Mouse (Mus musculus) erythroblast, adult 5-6 weeks (primary cell): ENCODE data around the gene Tsen2. TPM values are rescaled to one million over a fixed set of nuclear protein-coding genes. Genes with fewer than 3 reads are reported as not detected.

Experiments used
- ATAC-seq: replicated peaks from 2 replicates; pipeline ENCODE4 v1.8.0; 2016; ENCODE audit warnings: moderate number of reproducible peaks, mild to moderate bottlenecking, moderate TSS enrichment, inconsistent platforms; ENCODE audit not compliant: poor library complexity, low FRiP score, severe bottlenecking
- total RNA-seq, 2 experiments: library from RNA; stranded (forward) in 1 of 2; stranded (reverse) in 1 of 2; fragments of 150-400 nt in 1 of 2; fragments of 200-764, 138-1000 nt in 1 of 2; gene quantifications; 2 replicates each; pipeline versions ENCODE4 v1.2.3 to v1.2.4; 2015 to 2017; ENCODE audit warnings: low replicate concordance in 2 of 2

Tsen2 gene
- total RNA-seq (2015; ENCODE audit: low replicate concordance) = 1.0 and 2.9 TPM in 2 replicates
- total RNA-seq (2017; ENCODE audit: low replicate concordance) = 1.3 and 4.0 TPM in 2 replicates

GRCm38 (mm10) chr6:115544442-115544970 is at the start of gene Tsen2:
TSS of gene Tsen2 (plus strand) at chr6:115544664.
- peak; percentile 85 for ATAC-seq

GRCm38 (mm10) chr6:115499540-115499939 is 44.9 kb upstream of the Tsen2 start:
- ATAC-seq = no peak

GRCm38 (mm10) chr6:115500234-115500633 is 44.2 kb upstream of the Tsen2 start:
- ATAC-seq = no peak

GRCm38 (mm10) chr6:115501131-115501530 is 43.3 kb upstream of the Tsen2 start:
- no peak; the same call in 1 of the 2 replicates for ATAC-seq

- no peak for ATAC-seq
These were observed 41.4 kb upstream of the Tsen2 start for GRCm38 (mm10) chr6:115503038-115503437.

GRCm38 (mm10) chr6:115503549-115504159 is 40.8 kb upstream of the Tsen2 start:
- no peak for ATAC-seq

GRCm38 (mm10) chr6:115504160-115504558 is 40.3 kb upstream of the Tsen2 start:
- no peak for ATAC-seq

GRCm38 (mm10) chr6:115504915-115505314 is 39.5 kb upstream of the Tsen2 start:
- no peak for ATAC-seq

- ATAC-seq = no peak
These were observed 38.0 kb upstream of the Tsen2 start for GRCm38 (mm10) chr6:115506425-115506824.

GRCm38 (mm10) chr6:115511447-115511846 is 33.0 kb upstream of the Tsen2 start:
- no peak for ATAC-seq

GRCm38 (mm10) chr6:115513207-115513606 is 31.3 kb upstream of the Tsen2 start:
- ATAC-seq = no peak

- ATAC-seq = no peak
These were observed 26.6 kb upstream of the Tsen2 start for GRCm38 (mm10) chr6:115517904-115518303.

GRCm38 (mm10) chr6:115518352-115518751 is 26.1 kb upstream of the Tsen2 start:
- no peak for ATAC-seq

GRCm38 (mm10) chr6:115519275-115519699 is 25.2 kb upstream of the Tsen2 start:
- no peak for ATAC-seq

- ATAC-seq = no peak
These were observed 22.5 kb upstream of the Tsen2 start for GRCm38 (mm10) chr6:115521923-115522322.

GRCm38 (mm10) chr6:115522691-115523146 is 21.7 kb upstream of the Tsen2 start:
- ATAC-seq = no peak

- ATAC-seq = no peak
These were observed 21.3 kb upstream of the Tsen2 start for GRCm38 (mm10) chr6:115523201-115523600.

GRCm38 (mm10) chr6:115524449-115524990 is 19.9 kb upstream of the Tsen2 start:
- no peak for ATAC-seq

- no peak for ATAC-seq
These were observed 17.0 kb upstream of the Tsen2 start for GRCm38 (mm10) chr6:115527418-115527817.

- no peak for ATAC-seq
These were observed 16.1 kb upstream of the Tsen2 start for GRCm38 (mm10) chr6:115528372-115528771.

- ATAC-seq = no peak
These were observed 9.8 kb upstream of the Tsen2 start for GRCm38 (mm10) chr6:115534617-115535016.
